Mouse (Mus musculus) heart, postnatal 0 days (tissue): ENCODE data around the gene Prpf4.

ENCODE experiments used
- CTCF ChIP-seq: IDR thresholded peaks from 2 replicates; pipeline ENCODE4 v1.5.1; 2016; ENCODE audit warnings: antibody characterized with exemption, control low read depth, low read depth
- EP300 ChIP-seq: IDR thresholded peaks from 2 replicates; pipeline ENCODE4 v1.6.1; 2016; ENCODE audit warnings: antibody characterized with exemption, low read depth

GRCm38 (mm10) chr4:62360805-62361455 lies 47.7 kb upstream of the Prpf4 start:
- TF ChIP-seq EP300 (no peak), CTCF (no peak)
